Mouse (Mus musculus): ENCODE data around the gene Tcl1b1. TPM values are rescaled to one million over a fixed set of nuclear protein-coding genes. Genes with fewer than 3 reads are reported as not detected.
"Not testable (repeated sequence)": the region's sequence is repeated elsewhere in the genome, so short reads cannot be mapped to it uniquely, and the experiment has no call there.

Gene Tcl1b1
- not detected for total RNA-seq (2021)

GRCm38 (mm10) chr12:105159390-105159789, at the start of gene Tcl1b1:
Tcl1b1 (plus strand) TSS chr12:105159690.
- no peak for DNase-seq (ENCODE audit: low spot score)
- intact Hi-C loops (cut with DNase I), result no loop called here

DNA sequence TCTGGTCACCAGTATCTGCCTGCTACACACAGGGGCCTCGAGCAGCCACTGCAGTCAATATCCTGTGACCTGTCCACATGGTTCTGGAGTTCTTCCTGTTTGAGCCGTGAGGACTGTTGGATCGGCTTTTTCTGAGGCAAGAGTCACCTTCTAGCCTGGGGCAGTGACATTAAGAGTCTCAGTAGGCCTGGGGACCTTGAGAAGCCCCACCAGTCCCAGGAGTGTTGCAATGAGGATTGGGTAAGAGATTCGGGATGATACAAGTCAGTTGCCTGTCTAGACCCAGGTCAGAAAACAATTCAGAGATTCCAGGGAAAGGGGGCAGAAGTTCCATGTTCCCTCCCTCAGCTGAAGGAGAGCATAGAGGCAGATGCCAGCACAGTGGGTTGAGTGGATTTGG, 49.7 kb upstream of the Tcl1b1 start:
- no peak for DNase-seq (ENCODE audit: low spot score)
- intact Hi-C loops (cut with DNase I), result no loop called here

GRCm38 (mm10) chr12:105112321-105112988, 47.0 kb upstream of the Tcl1b1 start:
- intact Hi-C loops (cut with DNase I), result no loop called here
- no peak for DNase-seq (ENCODE audit: low spot score)

- intact Hi-C loops (cut with DNase I), result no loop called here
Observed at GRCm38 (mm10) chr12:105116648-105117047, 42.8 kb upstream of the Tcl1b1 start.

GRCm38 (mm10) chr12:105125362-105125761, 34.1 kb upstream of the Tcl1b1 start:
- DNase-seq (ENCODE audit: low spot score), result no peak
- intact Hi-C loops (cut with DNase I), result no loop called here

More at GRCm38 (mm10) chr12:105116648-105117047, 42.8 kb upstream of the Tcl1b1 start:
- no peak for DNase-seq (ENCODE audit: low spot score)

GRCm38 (mm10) chr12:105126516-105126915, 33.0 kb upstream of the Tcl1b1 start:
- DNase-seq (ENCODE audit: low spot score), result no peak
- intact Hi-C loops (cut with DNase I), result no loop called here

GRCm38 (mm10) chr12:105127607-105128006, 31.9 kb upstream of the Tcl1b1 start:
- intact Hi-C loops (cut with DNase I), result no loop called here
- DNase-seq (ENCODE audit: low spot score), result no peak

- intact Hi-C loops (cut with DNase I); DNase-seq (ENCODE audit: low spot score): not testable (repeated sequence)
Observed at GRCm38 (mm10) chr12:105129494-105130205, 29.8 kb upstream of the Tcl1b1 start.

DNA sequence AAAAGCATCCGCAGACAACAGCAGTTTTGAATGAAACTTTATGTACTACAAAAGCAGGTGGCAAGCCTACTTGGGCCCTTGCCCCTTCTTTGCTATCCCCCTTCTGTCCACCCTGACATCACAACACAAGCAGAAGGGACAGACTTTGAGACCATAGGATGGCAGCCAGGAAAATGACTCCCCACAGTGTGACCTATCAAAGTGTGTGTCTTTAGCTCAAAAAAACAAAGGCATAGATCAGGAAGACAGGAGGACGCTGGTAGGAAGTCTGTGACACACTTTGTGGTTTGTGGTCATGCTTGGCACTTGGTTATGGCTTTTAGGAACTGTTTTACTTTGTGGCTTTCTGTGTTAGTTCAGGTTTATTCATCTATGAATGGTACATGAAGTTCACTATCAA, 25.3 kb upstream of the Tcl1b1 start:
- intact Hi-C loops (cut with DNase I); DNase-seq (ENCODE audit: low spot score): not testable (repeated sequence)

GRCm38 (mm10) chr12:105134826-105135225, 24.7 kb upstream of the Tcl1b1 start:
- intact Hi-C loops (cut with DNase I); DNase-seq (ENCODE audit: low spot score): not testable (repeated sequence)

GRCm38 (mm10) chr12:105137729-105138128, 21.8 kb upstream of the Tcl1b1 start:
- intact Hi-C loops (cut with DNase I); DNase-seq (ENCODE audit: low spot score): not testable (repeated sequence)

GRCm38 (mm10) chr12:105143096-105143495, 16.4 kb upstream of the Tcl1b1 start:
- intact Hi-C loops (cut with DNase I), result no loop called here

DNA sequence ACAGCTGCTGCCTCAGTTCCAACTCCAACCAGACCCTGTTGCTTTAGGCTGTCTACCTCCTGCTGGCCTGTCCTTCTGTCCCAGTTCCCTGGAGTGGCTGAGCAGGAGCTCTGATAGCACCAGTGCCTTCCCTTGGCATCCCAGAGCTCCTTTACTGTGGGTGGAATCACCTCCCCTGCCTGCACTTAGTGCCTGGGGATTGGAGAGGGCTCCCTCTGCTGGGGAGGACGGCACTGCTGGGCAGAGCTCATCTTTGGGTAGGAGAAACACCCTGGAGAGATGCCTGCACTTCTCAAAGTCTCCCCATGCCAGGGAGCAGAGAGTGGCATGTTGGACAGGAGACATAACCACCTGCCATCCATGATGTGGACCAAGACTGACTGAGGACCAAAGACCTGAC, 14.6 kb upstream of the Tcl1b1 start:
- DNase-seq (ENCODE audit: low spot score); intact Hi-C loops (cut with DNase I): not testable (repeated sequence)

More at GRCm38 (mm10) chr12:105143096-105143495, 16.4 kb upstream of the Tcl1b1 start:
- DNase-seq (ENCODE audit: low spot score), result no peak

- intact Hi-C loops (cut with DNase I), result no loop called here
Observed at GRCm38 (mm10) chr12:105145714-105146113, 13.8 kb upstream of the Tcl1b1 start, which contains the start of gene Tcl1b2. Tcl1b2 (plus strand) TSS chr12:105146014.

GRCm38 (mm10) chr12:105155286-105155685, 4.2 kb upstream of the Tcl1b1 start:
- DNase-seq (ENCODE audit: low spot score); intact Hi-C loops (cut with DNase I): not testable (repeated sequence)

More at GRCm38 (mm10) chr12:105145714-105146113, 13.8 kb upstream of the Tcl1b1 start, which contains the start of gene Tcl1b2:
- no peak for DNase-seq (ENCODE audit: low spot score)

GRCm38 (mm10) chr12:105158842-105159241, 648 bp upstream of the Tcl1b1 start:
- intact Hi-C loops (cut with DNase I), result no loop called here
- DNase-seq (ENCODE audit: low spot score), result no peak

GRCm38 (mm10) chr12:105166734-105167133, 7.2 kb downstream of the Tcl1b1 start:
- DNase-seq (ENCODE audit: low spot score), result no peak
- intact Hi-C loops (cut with DNase I), result no loop called here

DNA sequence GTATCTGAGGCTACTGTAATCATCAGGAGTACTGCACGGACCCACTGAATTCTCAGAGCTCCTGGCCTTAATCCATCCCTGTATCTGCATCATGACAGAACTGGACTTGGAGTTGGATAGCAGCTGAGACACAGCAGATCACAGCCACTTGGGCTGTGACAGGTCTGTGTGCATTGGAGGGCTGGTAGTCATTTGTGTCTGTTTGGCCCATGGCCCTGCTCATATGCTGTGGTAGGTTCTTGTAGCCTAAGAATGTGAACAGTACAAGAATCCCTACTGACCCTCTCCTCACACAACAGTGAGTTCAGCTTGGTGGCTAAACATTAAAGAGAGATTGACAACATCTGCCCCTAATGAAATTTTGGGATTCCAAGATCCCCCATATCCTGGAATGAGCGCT, 13.9 kb downstream of the Tcl1b1 start:
- no peak for DNase-seq (ENCODE audit: low spot score)
- intact Hi-C loops (cut with DNase I), result loop anchor here (10.0 kb wide), 1 partner anchor 119 kb away; no protein-coding TSS in a partner anchor

DNA sequence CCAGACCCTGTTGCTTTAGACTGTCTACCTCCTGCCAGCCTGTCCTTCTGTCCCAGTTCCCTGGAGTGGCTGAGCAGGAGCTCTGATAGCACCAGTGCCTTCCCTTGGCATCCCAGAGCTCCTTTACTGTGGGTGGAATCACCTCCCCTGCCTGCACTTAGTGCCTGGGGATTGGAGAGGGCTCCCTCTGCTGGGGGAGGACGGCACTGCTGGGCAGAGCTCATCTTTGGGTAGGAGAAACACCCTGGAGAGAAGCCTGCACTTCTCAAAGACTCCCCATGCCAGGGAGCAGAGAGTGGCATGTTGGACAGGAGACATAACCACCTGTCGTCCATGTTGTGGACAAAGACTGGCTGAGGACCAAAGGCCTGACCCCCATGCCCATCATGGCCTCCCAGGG, 14.8 kb downstream of the Tcl1b1 start:
- intact Hi-C loops (cut with DNase I), result loop anchor here (10.0 kb wide), 1 partner anchor 120 kb away; no protein-coding TSS in a partner anchor

GRCm38 (mm10) chr12:105176044-105176443, 16.6 kb downstream of the Tcl1b1 start, which contains the start of gene Tcl1b5:
Tcl1b5 (plus strand) TSS chr12:105176344.
- intact Hi-C loops (cut with DNase I), result loop anchor here (10.0 kb wide), 1 partner anchor 121 kb away; no protein-coding TSS in a partner anchor
- DNase-seq (ENCODE audit: low spot score), result not testable (repeated sequence)

More for the DNA sequence above, 14.8 kb downstream of the Tcl1b1 start:
- not testable (repeated sequence) for DNase-seq (ENCODE audit: low spot score)
